1 mouse cellular context compared by ENCODE assay signal in the genomic region with DNA sequence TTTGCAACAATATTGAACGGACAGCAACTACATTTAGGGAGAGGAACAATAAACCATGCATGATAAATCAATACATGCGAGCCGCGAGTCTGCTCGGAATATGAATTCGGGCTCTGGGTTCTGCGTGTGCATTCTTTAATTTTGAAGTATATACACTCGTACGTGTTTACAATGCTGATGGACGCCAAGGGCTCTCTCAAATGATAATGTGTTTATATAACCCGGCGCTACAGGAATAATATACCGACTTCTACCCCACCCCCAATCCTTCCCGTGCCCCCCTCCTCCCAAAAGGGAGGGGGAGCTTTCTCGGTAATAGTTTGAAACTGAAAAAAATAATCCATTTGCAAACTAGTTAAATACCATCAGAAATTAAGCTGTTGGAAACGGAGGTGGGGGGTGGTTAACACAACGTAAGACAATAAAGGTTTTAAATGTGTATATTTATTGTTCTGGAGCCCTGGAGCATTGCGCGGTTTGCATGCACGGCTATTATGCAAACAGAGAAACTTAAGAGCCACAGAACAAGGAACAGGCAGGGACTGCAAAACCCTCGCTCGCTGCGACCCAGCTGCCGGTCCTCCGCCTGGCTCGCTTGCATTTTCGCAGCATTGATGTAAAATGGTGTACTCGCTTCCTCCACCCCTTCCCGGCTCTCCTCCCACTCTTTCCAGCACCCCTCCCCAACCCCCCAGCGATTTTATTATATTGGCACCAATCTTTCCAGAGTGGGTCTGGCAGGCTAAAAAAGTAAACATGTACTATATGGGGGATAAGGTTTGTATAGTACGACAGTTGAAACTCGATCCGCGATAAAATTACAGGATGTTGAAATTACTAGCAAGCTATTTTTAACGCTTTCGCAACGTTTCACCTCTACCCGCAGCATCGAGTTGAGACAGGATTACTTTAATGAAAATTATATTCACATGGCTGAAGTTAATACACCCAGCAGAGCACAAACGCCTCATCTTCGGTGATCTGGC.
TF ChIP-seq lines count a peak whose summit lies in the region.

No protein-coding gene starts in this region.

TF ChIP-seq in myocyte, 11 proteins besides CTCF, POLR2A, EP300 and RAD21 (continued from another document):
- TF ChIP-seq POLR2AphosphoS2 (IDR thresholded peaks at IDR 0.05; ENCODE audit: insufficient read length, low read depth) = peak; percentile 84
- TF ChIP-seq CEBPB (IDR thresholded peaks at IDR 0.05; ENCODE audit: insufficient read depth, poor library complexity, severe bottlenecking) = peak; percentile 95
- TF ChIP-seq MAX (IDR thresholded peaks at IDR 0.05; ENCODE audit: low read depth) = no peak
